Mouse (Mus musculus): ENCODE results near the gene BC107364. TPM values are rescaled to one million over a fixed set of nuclear protein-coding genes. Genes with fewer than 3 reads are reported as not detected.
"Not testable (repeated sequence)": the region's sequence is repeated elsewhere in the genome, so short reads cannot be mapped to it uniquely, and the experiment has no call there.

BC107364 gene
- total RNA-seq, 2 experiments from 2014 or later = not detected

GRCm38 (mm10) chr3:96451181-96451737 lies 847 bp downstream of the BC107364 start:
- DNase-seq = not testable (repeated sequence)

- DNase-seq = not testable (repeated sequence)
Measured at GRCm38 (mm10) chr3:96450586-96450896, 1.6 kb downstream of the BC107364 start.

GRCm38 (mm10) chr3:96449762-96450585 lies 2.1 kb downstream of the BC107364 start:
- not testable (repeated sequence) for DNase-seq

GRCm38 (mm10) chr3:96445436-96445835 lies 6.7 kb downstream of the BC107364 start:
- no peak for DNase-seq

- no peak for DNase-seq
Measured at GRCm38 (mm10) chr3:96440578-96440977, 11.5 kb downstream of the BC107364 start.

GRCm38 (mm10) chr3:96435557-96436091 lies 16.5 kb downstream of the BC107364 start:
- DNase-seq = no peak

- DNase-seq = no peak
Measured at GRCm38 (mm10) chr3:96432207-96432606, 19.9 kb downstream of the BC107364 start.

GRCm38 (mm10) chr3:96429819-96430132 lies 22.3 kb downstream of the BC107364 start:
- DNase-seq = no peak

- DNase-seq = no peak
Measured at GRCm38 (mm10) chr3:96428941-96429818, 22.9 kb downstream of the BC107364 start.

- DNase-seq = no peak
Measured at GRCm38 (mm10) chr3:96427761-96428462, 24.2 kb downstream of the BC107364 start.

GRCm38 (mm10) chr3:96427311-96427710 lies 24.8 kb downstream of the BC107364 start:
- DNase-seq = no peak

- no peak for DNase-seq
Measured at GRCm38 (mm10) chr3:96426268-96426667, 25.8 kb downstream of the BC107364 start.

- DNase-seq = not testable (repeated sequence)
Measured at GRCm38 (mm10) chr3:96424447-96424846, 27.7 kb downstream of the BC107364 start.

GRCm38 (mm10) chr3:96423889-96424288 lies 28.2 kb downstream of the BC107364 start:
- DNase-seq = no peak

- DNase-seq = no peak
Measured at GRCm38 (mm10) chr3:96420796-96421195, 31.3 kb downstream of the BC107364 start.

GRCm38 (mm10) chr3:96418902-96419301 lies 33.2 kb downstream of the BC107364 start:
- not testable (repeated sequence) for DNase-seq

GRCm38 (mm10) chr3:96417850-96418815 lies 34.0 kb downstream of the BC107364 start:
- DNase-seq = no peak

- DNase-seq = no peak
Measured at GRCm38 (mm10) chr3:96416595-96416994, 35.5 kb downstream of the BC107364 start.

GRCm38 (mm10) chr3:96416056-96416455 lies 36.0 kb downstream of the BC107364 start:
- no peak for DNase-seq

GRCm38 (mm10) chr3:96414951-96415327 lies 37.2 kb downstream of the BC107364 start:
- DNase-seq = no peak

Measured in gastrocnemius, postnatal 25 days (tissue).